Mouse (Mus musculus): Measurements from ENCODE around the gene Pcdh7.

GRCm38 (mm10) chr5:57715524-57716400 lies 2.0 kb upstream of the Pcdh7 start:
- TF ChIP-seq CTCF (IDR thresholded peaks at IDR 0.05; ENCODE audit: insufficient read depth, low read depth, low read length) (no peak), POLR2A (IDR thresholded peaks at IDR 0.05; ENCODE audit: insufficient read depth, low read depth, low read length) (peak; percentile 73)
